ENCODE assay signal across 9 mouse cellular contexts in genomic region chr2:60441875-60442274, GRCm38 (mm10). TPM values are rescaled to one million over a fixed set of nuclear protein-coding genes. Genes with fewer than 3 reads are reported as not detected.
A peak's percentile ranks its signal among the peaks of the same experiment; 100 is the strongest.
DNase-seq lines count a peak whose midpoint lies in the region; ATAC-seq and TF ChIP-seq lines count a peak whose summit lies in the region.
"Had no signal": no experiment of that assay in that cellular context is flagged by ENCODE, and none has a peak within 500 bp of the region (broad histone marks: within the 10 kb centered on the region; RNA-seq: fewer than 3 reads in every experiment).

No protein-coding gene starts in this region.

- H3K27ac ChIP-seq in heart, adult 2 months, result no peak overlapping the region
- H3K27ac ChIP-seq in heart, embryonic 12.5 days (ENCODE audit: poor library complexity, severe bottlenecking), result no peak overlapping the region
- no peak overlapping the region for H3K27ac ChIP-seq in lung, embryonic 14.5 days (ENCODE audit: low read depth)
- H3K27ac ChIP-seq in embryonic facial prominence, embryonic 14.5 days (replicated peaks; ENCODE audit: low read depth, low read length), result no peak overlapping the region
- H3K27ac ChIP-seq in midbrain, embryonic 10.5 days (replicated peaks), result no peak overlapping the region
- H3K27ac ChIP-seq: midbrain, embryonic 12.5 days had no signal

- TF ChIP-seq CTCF in heart, adult 2 months (IDR thresholded peaks at IDR 0.05), result peak; percentile 34
- TF ChIP-seq CTCF in lung, embryonic 14.5 days (IDR thresholded peaks at IDR 0.05; ENCODE audit: low read depth), result 0 out of 2 replicates have a peak, but pooled peaks have one; percentile 34

- TF ChIP-seq POLR2A in heart, adult 2 months (IDR thresholded peaks at IDR 0.05; ENCODE audit: insufficient read depth, low read depth, low read length), result no peak

- no peaks in the 10 kb centered on the region for H3K36me3 ChIP-seq in heart, adult 2 months (ENCODE audit: control insufficient read depth, insufficient read depth, low read length)
- no peaks in the 10 kb centered on the region for H3K36me3 ChIP-seq in heart, embryonic 12.5 days
- H3K36me3 ChIP-seq in lung, embryonic 14.5 days (ENCODE audit: insufficient read depth), result no peaks in the 10 kb centered on the region
- H3K36me3 ChIP-seq in embryonic facial prominence, embryonic 14.5 days (ENCODE audit: control insufficient read depth, insufficient read depth, low read length), result no peaks in the 10 kb centered on the region
- no peaks in the 10 kb centered on the region for H3K36me3 ChIP-seq in midbrain, embryonic 10.5 days
- H3K36me3 ChIP-seq: midbrain, embryonic 12.5 days had no signal

- TF ChIP-seq EP300 in heart, adult 2 months (IDR thresholded peaks at IDR 0.05; ENCODE audit: insufficient read depth, low read depth, low read length), result no peak

- ATAC-seq in heart, embryonic 12.5 days (ENCODE audit: insufficient number of reproducible peaks, low FRiP score), result no peak
- no peak for ATAC-seq in lung, embryonic 14.5 days (ENCODE audit: insufficient read depth)
- 0 out of 2 replicates have a peak, but pooled peaks have one; percentile 51 for ATAC-seq in embryonic facial prominence, embryonic 14.5 days (ENCODE audit: low read depth)

- intact Hi-C loops in heart, adult 2 months (cut with DNase I), result no loop called here

- no peaks in the 10 kb centered on the region for H3K9me3 ChIP-seq in heart, embryonic 12.5 days (replicated peaks)
- H3K9me3 ChIP-seq in lung, embryonic 14.5 days (ENCODE audit: low read depth, low read length), result no peaks in the 10 kb centered on the region
- no peaks in the 10 kb centered on the region for H3K9me3 ChIP-seq in embryonic facial prominence, embryonic 14.5 days (ENCODE audit: control insufficient read depth, low read length)
- H3K9me3 ChIP-seq in midbrain, embryonic 10.5 days (replicated peaks), result no peaks in the 10 kb centered on the region
- H3K9me3 ChIP-seq: midbrain, embryonic 12.5 days had no signal

- WGBS in heart, adult 2 months, result 35% methylated on average over 3 of the region's 3 CpGs
- 19% methylated on average over 3 of the region's 3 CpGs for WGBS in heart, embryonic 12.5 days
- 34% methylated on average over 3 of the region's 3 CpGs for WGBS in lung, embryonic 14.5 days
- whole genome bisulfite sequencing in embryonic facial prominence, embryonic 14.5 days, result 16% methylated on average over 3 of the region's 3 CpGs
- 12% methylated on average over 3 of the region's 3 CpGs for WGBS in midbrain, embryonic 10.5 days

- no peak overlapping the region for H3K9ac ChIP-seq in heart, adult 2 months (ENCODE audit: low read depth, low read length)
- H3K9ac ChIP-seq in heart, embryonic 12.5 days, result no peak overlapping the region
- no peak overlapping the region for H3K9ac ChIP-seq in lung, embryonic 14.5 days
- H3K9ac ChIP-seq in embryonic facial prominence, embryonic 14.5 days (ENCODE audit: low read depth, low read length), result no peak overlapping the region
- H3K9ac ChIP-seq: midbrain, embryonic 12.5 days had no signal

- H3K4me2 ChIP-seq in heart, embryonic 12.5 days, result no peak overlapping the region
- H3K4me2 ChIP-seq in lung, embryonic 14.5 days, result no peak overlapping the region
- H3K4me2 ChIP-seq in embryonic facial prominence, embryonic 14.5 days (ENCODE audit: low read depth, low read length), result no peak overlapping the region
- H3K4me2 ChIP-seq: midbrain, embryonic 12.5 days had no signal

- H3K4me1 ChIP-seq in heart, adult 2 months (ENCODE audit: control insufficient read depth, insufficient read depth, low read length), result no peaks in the 10 kb centered on the region
- no peaks in the 10 kb centered on the region for H3K4me1 ChIP-seq in heart, embryonic 12.5 days (replicated peaks)
- H3K4me1 ChIP-seq in lung, embryonic 14.5 days (ENCODE audit: insufficient read depth), result no peaks in the 10 kb centered on the region
- H3K4me1 ChIP-seq in embryonic facial prominence, embryonic 14.5 days (ENCODE audit: control insufficient read depth, insufficient read depth, low read length), result peaks cover 6% of the 10 kb centered on the region; the same call in 1 of the 2 replicates
- no peaks in the 10 kb centered on the region for H3K4me1 ChIP-seq in midbrain, embryonic 10.5 days
- H3K4me1 ChIP-seq: midbrain, embryonic 12.5 days had no signal

- H3K4me3 ChIP-seq in heart, adult 2 months, result no peak overlapping the region
- H3K4me3 ChIP-seq in heart, embryonic 12.5 days, result no peak overlapping the region
- H3K4me3 ChIP-seq in lung, embryonic 14.5 days (ENCODE audit: low read depth, low read length), result no peak overlapping the region
- no peak overlapping the region for H3K4me3 ChIP-seq in embryonic facial prominence, embryonic 14.5 days (ENCODE audit: low read depth, low read length)
- no peak overlapping the region for H3K4me3 ChIP-seq in midbrain, embryonic 10.5 days
- H3K4me3 ChIP-seq: midbrain, embryonic 12.5 days had no signal

- no peaks in the 10 kb centered on the region for H3K27me3 ChIP-seq in heart, adult 2 months (ENCODE audit: control insufficient read depth, insufficient read depth, low read length)
- no peaks in the 10 kb centered on the region for H3K27me3 ChIP-seq in heart, embryonic 12.5 days (replicated peaks)
- H3K27me3 ChIP-seq in lung, embryonic 14.5 days (ENCODE audit: insufficient read depth, low read length), result no peaks in the 10 kb centered on the region
- no peaks in the 10 kb centered on the region for H3K27me3 ChIP-seq in embryonic facial prominence, embryonic 14.5 days (replicated peaks; ENCODE audit: control insufficient read depth, insufficient read depth, low read length)
- H3K27me3 ChIP-seq in midbrain, embryonic 10.5 days (ENCODE audit: low read depth, poor library complexity, severe bottlenecking), result no peaks in the 10 kb centered on the region
- H3K27me3 ChIP-seq: midbrain, embryonic 12.5 days had no signal

- no peak for DNase-seq in heart, adult 2 months
- DNase-seq in lung, embryonic 14.5 days, result peak; percentile 14
- DNase-seq in lung, postnatal 36 days, result no peak
- DNase-seq in MN1 (ENCODE audit: low spot score), result peak; percentile 29
- DNase-seq in embryonic facial prominence, embryonic 14.5 days (ENCODE audit: low spot score), result peak; percentile 73
- DNase-seq in midbrain, embryonic 10.5 days (ENCODE audit: low spot score), result no peak
- no peak for DNase-seq in kidney, adult 9 months

- no peaks in the 10 kb centered on the region for H3K79me2 ChIP-seq in heart, adult 2 months (replicated peaks; ENCODE audit: control insufficient read depth, insufficient read depth, low read length)

RNA-seq across cellular contexts. Expression of gene Ly75, which starts 58.8 kb away (rescaled TPM):
- total RNA-seq in heart, adult 2 months (2021), result under 1 TPM; 0.57 to 0.68 TPM
- polyA plus RNA-seq in heart, adult 2 months (2012; rRNA removed), result 0.37 and 0.79 TPM in 2 replicates
- 2.6 and 2.9 TPM in 2 replicates for polyA plus RNA-seq in heart, embryonic 12.5 days (2016; fragmentation: Nextera tagmentation; extraction: Ambion mirVana)
- 3.4 and 3.8 TPM in 2 replicates for polyA plus RNA-seq in lung, embryonic 14.5 days (2014; fragmentation: Nextera tagmentation; extraction: Ambion mirVana)
- 1.1 and 1.2 TPM in 2 replicates for polyA plus RNA-seq in embryonic facial prominence, embryonic 14.5 days (2014; fragmentation: Nextera tagmentation; extraction: Ambion mirVana)
- 3.2 and 3.6 TPM in 2 replicates for polyA plus RNA-seq in midbrain, embryonic 10.5 days (2016; fragmentation: Nextera tagmentation; extraction: Ambion mirVana)

Comparison
In these comparisons a context has a peak if more than half of its experiments do, and no peak if none do; other contexts are left out.
1. DNase-seq: peak in lung, embryonic 14.5 days (single experiment), MN1 (single experiment) and embryonic facial prominence, embryonic 14.5 days (single experiment); none in heart, adult 2 months (0 of 2), lung, postnatal 36 days (single experiment), midbrain, embryonic 10.5 days (single experiment) and kidney, adult 9 months (single experiment).